11 mouse cellular contexts compared by ENCODE assay signal in genomic region chr16:38858120-38858749, GRCm38 (mm10). TPM values are rescaled to one million over a fixed set of nuclear protein-coding genes. Genes with fewer than 3 reads are reported as not detected.
DNase-seq lines count a peak whose midpoint lies in the region; ATAC-seq and TF ChIP-seq lines count a peak whose summit lies in the region.
"Had no signal": no experiment of that assay in that cellular context is flagged by ENCODE, and none has a peak within 500 bp of the region (broad histone marks: within the 10 kb centered on the region; RNA-seq: fewer than 3 reads in every experiment).

No protein-coding gene starts in this region.

- no peak overlapping the region for H3K27ac ChIP-seq in forebrain, postnatal 0 days (ENCODE audit: low read depth, low read length)
- no peak overlapping the region for H3K27ac ChIP-seq in forebrain, embryonic 11.5 days (ENCODE audit: low read depth, low read length)
- no peak overlapping the region for H3K27ac ChIP-seq in midbrain, embryonic 14.5 days (replicated peaks; ENCODE audit: low read depth, low read length)
- no peak overlapping the region for H3K27ac ChIP-seq in midbrain, embryonic 13.5 days
- H3K27ac ChIP-seq: limb, embryonic 15.5 days had no signal

- H3K9me3 ChIP-seq in forebrain, postnatal 0 days (ENCODE audit: low read length) = no peaks in the 10 kb centered on the region
- no peaks in the 10 kb centered on the region for H3K9me3 ChIP-seq in forebrain, embryonic 11.5 days (ENCODE audit: control insufficient read depth, low read length)
- no peaks in the 10 kb centered on the region for H3K9me3 ChIP-seq in midbrain, embryonic 14.5 days (ENCODE audit: control insufficient read depth, low read length)
- H3K9me3 ChIP-seq in midbrain, embryonic 13.5 days = no peaks in the 10 kb centered on the region
- H3K9me3 ChIP-seq: limb, embryonic 15.5 days had no signal

- no peaks in the 10 kb centered on the region for H3K27me3 ChIP-seq in forebrain, postnatal 0 days (ENCODE audit: insufficient read depth, low read length)
- H3K27me3 ChIP-seq in forebrain, embryonic 11.5 days (ENCODE audit: control insufficient read depth, insufficient read depth, low read length) = no peaks in the 10 kb centered on the region
- no peaks in the 10 kb centered on the region for H3K27me3 ChIP-seq in midbrain, embryonic 14.5 days (ENCODE audit: control insufficient read depth, insufficient read depth, low read length)
- H3K27me3 ChIP-seq in midbrain, embryonic 13.5 days = no peaks in the 10 kb centered on the region
- H3K27me3 ChIP-seq: limb, embryonic 15.5 days had no signal

- no peak overlapping the region for H3K4me3 ChIP-seq in forebrain, postnatal 0 days (ENCODE audit: low read depth, low read length)
- H3K4me3 ChIP-seq in forebrain, embryonic 11.5 days (ENCODE audit: low read depth, low read length) = no peak overlapping the region
- H3K4me3 ChIP-seq in midbrain, embryonic 14.5 days (replicated peaks; ENCODE audit: low read depth, low read length) = no peak overlapping the region
- no peak overlapping the region for H3K4me3 ChIP-seq in midbrain, embryonic 13.5 days (replicated peaks)
- H3K4me3 ChIP-seq: limb, embryonic 15.5 days had no signal

- ATAC-seq in forebrain, postnatal 0 days = peak; percentile 58
- no peak for ATAC-seq in forebrain, embryonic 11.5 days (replicated peaks; ENCODE audit: low FRiP score)
- ATAC-seq in midbrain, embryonic 14.5 days (ENCODE audit: low FRiP score, low TSS enrichment) = no peak
- no peak for ATAC-seq in midbrain, embryonic 13.5 days

- peak; percentile 78 for TF ChIP-seq CTCF in forebrain, postnatal 0 days (IDR thresholded peaks at IDR 0.05; ENCODE audit: low read depth)

- H3K4me1 ChIP-seq in forebrain, postnatal 0 days (ENCODE audit: insufficient read depth) = no peaks in the 10 kb centered on the region
- H3K4me1 ChIP-seq in forebrain, embryonic 11.5 days (replicated peaks; ENCODE audit: control insufficient read depth, insufficient read depth, low read length) = no peaks in the 10 kb centered on the region
- H3K4me1 ChIP-seq in midbrain, embryonic 14.5 days (ENCODE audit: control insufficient read depth, insufficient read depth, low read length) = no peaks in the 10 kb centered on the region
- H3K4me1 ChIP-seq in midbrain, embryonic 13.5 days (replicated peaks) = no peaks in the 10 kb centered on the region
- H3K4me1 ChIP-seq: limb, embryonic 15.5 days had no signal

- no peak overlapping the region for H3K9ac ChIP-seq in forebrain, postnatal 0 days
- no peak overlapping the region for H3K9ac ChIP-seq in forebrain, embryonic 11.5 days (ENCODE audit: low read length)
- H3K9ac ChIP-seq in midbrain, embryonic 14.5 days (replicated peaks; ENCODE audit: low read length) = no peak overlapping the region
- H3K9ac ChIP-seq in midbrain, embryonic 13.5 days (replicated peaks) = no peak overlapping the region
- H3K9ac ChIP-seq: limb, embryonic 15.5 days had no signal

- WGBS in forebrain, postnatal 0 days = 24% methylated on average over 8 of the region's 8 CpGs
- 37% methylated on average over 8 of the region's 8 CpGs for WGBS in forebrain, embryonic 11.5 days
- WGBS in midbrain, embryonic 14.5 days = 36% methylated on average over 8 of the region's 8 CpGs
- 38% methylated on average over 8 of the region's 8 CpGs for WGBS in midbrain, embryonic 13.5 days

- H3K36me3 ChIP-seq in forebrain, postnatal 0 days (ENCODE audit: insufficient read depth) = no peaks in the 10 kb centered on the region
- H3K36me3 ChIP-seq in forebrain, embryonic 11.5 days (ENCODE audit: control insufficient read depth, insufficient read depth, low read length) = no peaks in the 10 kb centered on the region
- no peaks in the 10 kb centered on the region for H3K36me3 ChIP-seq in midbrain, embryonic 14.5 days (ENCODE audit: control insufficient read depth, insufficient read depth, low read length)
- no peaks in the 10 kb centered on the region for H3K36me3 ChIP-seq in midbrain, embryonic 13.5 days
- H3K36me3 ChIP-seq: limb, embryonic 15.5 days had no signal

- peak; percentile 74 for DNase-seq in forebrain, postnatal 0 days
- no peak for DNase-seq in forebrain, embryonic 11.5 days (ENCODE audit: low spot score)
- peak; percentile 87 for DNase-seq in midbrain, embryonic 14.5 days
- peak; percentile 74 for DNase-seq in embryo, embryonic 11 days
- DNase-seq in lung, postnatal 14 days = peak; percentile 18
- no peak for DNase-seq in gastrocnemius, postnatal 4 days (ENCODE audit: low spot score in 2 of 2)
- DNase-seq in adrenal gland, adult 2 months = no peak

- peak overlapping the region; percentile 18; the same call in 1 of the 2 replicates for H3K4me2 ChIP-seq in forebrain, postnatal 0 days (ENCODE audit: low read depth)
- H3K4me2 ChIP-seq in forebrain, embryonic 11.5 days (ENCODE audit: low read depth, low read length, severe bottlenecking) = no peak overlapping the region
- no peak overlapping the region for H3K4me2 ChIP-seq in midbrain, embryonic 14.5 days (ENCODE audit: low read length)
- H3K4me2 ChIP-seq in midbrain, embryonic 13.5 days (replicated peaks) = no peak overlapping the region
- H3K4me2 ChIP-seq: limb, embryonic 15.5 days had no signal

RNA-seq across cellular contexts. Expression of gene 4930435E12Rik, which starts 29.7 kb away (rescaled TPM):
- not detected in 2 replicates for total RNA-seq in forebrain, postnatal 0 days (2014; rRNA removed)
- not detected in 2 replicates for polyA plus RNA-seq in forebrain, postnatal 0 days (2015; fragmentation: Nextera tagmentation; extraction: Ambion mirVana)
- polyA plus RNA-seq in forebrain, embryonic 11.5 days (2014; fragmentation: Nextera tagmentation; extraction: Ambion mirVana) = not detected in 2 replicates
- polyA plus RNA-seq in midbrain, embryonic 14.5 days (2014; fragmentation: Nextera tagmentation; extraction: Ambion mirVana) = not detected in 2 replicates
- not detected in 2 replicates for polyA plus RNA-seq in midbrain, embryonic 13.5 days (2015; fragmentation: Nextera tagmentation; extraction: Ambion mirVana)
- not detected for total RNA-seq in gastrocnemius, postnatal 4 days (2021)
- not detected for total RNA-seq in adrenal gland, adult 2 months (2021)
- not detected in 2 replicates for polyA plus RNA-seq in adrenal gland, adult 2 months (2012; rRNA removed)
- total RNA-seq: adrenal gland, postnatal 36 days had no signal
- polyA plus RNA-seq: limb, embryonic 15.5 days; stomach, embryonic 14.5 days had no signal

RNA-seq across cellular contexts. Expression of gene Igsf11, which starts 34.2 kb away (rescaled TPM):
- total RNA-seq in forebrain, postnatal 0 days (2014; rRNA removed) = 10.8 and 12.2 TPM in 2 replicates
- polyA plus RNA-seq in forebrain, postnatal 0 days (2015; fragmentation: Nextera tagmentation; extraction: Ambion mirVana) = 1.8 and 2.6 TPM in 2 replicates
- polyA plus RNA-seq in forebrain, embryonic 11.5 days (2014; fragmentation: Nextera tagmentation; extraction: Ambion mirVana) = 4.1 and 4.5 TPM in 2 replicates
- polyA plus RNA-seq in midbrain, embryonic 14.5 days (2014; fragmentation: Nextera tagmentation; extraction: Ambion mirVana) = 2.5 and 2.9 TPM in 2 replicates
- polyA plus RNA-seq in midbrain, embryonic 13.5 days (2015; fragmentation: Nextera tagmentation; extraction: Ambion mirVana) = 2.3 and 2.5 TPM in 2 replicates
- total RNA-seq in gastrocnemius, postnatal 4 days (2021) = 1 to 10 TPM; 2.3 to 2.4 TPM
- total RNA-seq in adrenal gland, adult 2 months (2021) = 10 to 100 TPM in 1 of 2 experiments, 1 to 10 TPM in 1; 8.4 to 60.6 TPM
- polyA plus RNA-seq in adrenal gland, adult 2 months (2012; rRNA removed) = 5.2 and 5.9 TPM in 2 replicates

RNA-seq across cellular contexts. Expression of gene Upk1b, which starts 58.1 kb away (rescaled TPM):
- total RNA-seq in forebrain, postnatal 0 days (2014; rRNA removed) = 0.15 and 1.3 TPM in 2 replicates
- polyA plus RNA-seq in forebrain, postnatal 0 days (2015; fragmentation: Nextera tagmentation; extraction: Ambion mirVana) = 0.57 and 0.62 TPM in 2 replicates
- 1.6 and 2.3 TPM in 2 replicates for polyA plus RNA-seq in forebrain, embryonic 11.5 days (2014; fragmentation: Nextera tagmentation; extraction: Ambion mirVana)
- 0.36 TPM in 1 of 2 replicates, not detected in the other for polyA plus RNA-seq in midbrain, embryonic 14.5 days (2014; fragmentation: Nextera tagmentation; extraction: Ambion mirVana)
- 0.11 and 0.14 TPM in 2 replicates for polyA plus RNA-seq in midbrain, embryonic 13.5 days (2015; fragmentation: Nextera tagmentation; extraction: Ambion mirVana)
- under 1 TPM in 1 of 2 experiments, not detected in 1; 0.49 TPM for total RNA-seq in gastrocnemius, postnatal 4 days (2021)
- total RNA-seq in adrenal gland, adult 2 months (2021) = 1 to 10 TPM; 1.8 to 3.6 TPM
- polyA plus RNA-seq in adrenal gland, adult 2 months (2012; rRNA removed) = 0.84 and 1.3 TPM in 2 replicates

Comparison
In these comparisons a context has a peak if more than half of its experiments do, and no peak if none do; other contexts are left out.
1. DNase-seq: peak in forebrain, postnatal 0 days (single experiment), midbrain, embryonic 14.5 days (single experiment), embryo, embryonic 11 days (single experiment) and lung, postnatal 14 days (single experiment); none in forebrain, embryonic 11.5 days (single experiment), gastrocnemius, postnatal 4 days (0 of 2) and adrenal gland, adult 2 months (single experiment).